Mouse (Mus musculus): ENCODE measurements around the gene Epsti1. TPM values are rescaled to one million over a fixed set of nuclear protein-coding genes. Genes with fewer than 3 reads are reported as not detected.

The Epsti1 gene
- total RNA-seq, 2 experiments from 2014 or later, result 13.2 to 36.9 TPM

- no peak for ATAC-seq (replicated peaks; ENCODE audit: poor library complexity)
Measured at GRCm38 (mm10) chr14:77921641-77922040, 17.6 kb downstream of the Epsti1 start.

- ATAC-seq (replicated peaks; ENCODE audit: poor library complexity), result 0 out of 2 replicates have a peak, but pooled peaks have one; percentile 13
Measured at GRCm38 (mm10) chr14:77923076-77923865, 19.2 kb downstream of the Epsti1 start.

- no peak for ATAC-seq (replicated peaks; ENCODE audit: poor library complexity)
Measured at GRCm38 (mm10) chr14:77925414-77925813, 21.4 kb downstream of the Epsti1 start.

- peak; percentile 66 for ATAC-seq (replicated peaks; ENCODE audit: poor library complexity)
Measured at GRCm38 (mm10) chr14:77926718-77927117, 22.7 kb downstream of the Epsti1 start.

- ATAC-seq (replicated peaks; ENCODE audit: poor library complexity), result peak; percentile 70
Measured at GRCm38 (mm10) chr14:77928021-77928420, 24.0 kb downstream of the Epsti1 start.

- ATAC-seq (replicated peaks; ENCODE audit: poor library complexity), result no peak
Measured at GRCm38 (mm10) chr14:77928653-77929052, 24.6 kb downstream of the Epsti1 start.

GRCm38 (mm10) chr14:77929139-77929678, 25.2 kb downstream of the Epsti1 start:
- peak; percentile 32 for ATAC-seq (replicated peaks; ENCODE audit: poor library complexity)

- peak; percentile 35; the same call in 1 of the 2 replicates for ATAC-seq (replicated peaks; ENCODE audit: poor library complexity)
Measured at GRCm38 (mm10) chr14:77932150-77933047, 28.4 kb downstream of the Epsti1 start.

GRCm38 (mm10) chr14:77933243-77933642, 29.2 kb downstream of the Epsti1 start:
- ATAC-seq (replicated peaks; ENCODE audit: poor library complexity), result no peak

- ATAC-seq (replicated peaks; ENCODE audit: poor library complexity), result no peak
Measured at GRCm38 (mm10) chr14:77934431-77934830, 30.4 kb downstream of the Epsti1 start.

GRCm38 (mm10) chr14:77941105-77941504, 37.1 kb downstream of the Epsti1 start:
- no peak for ATAC-seq (replicated peaks; ENCODE audit: poor library complexity)

GRCm38 (mm10) chr14:77942235-77942634, 38.2 kb downstream of the Epsti1 start:
- ATAC-seq (replicated peaks; ENCODE audit: poor library complexity), result no peak

GRCm38 (mm10) chr14:77942793-77943558, 38.9 kb downstream of the Epsti1 start:
- no peak for ATAC-seq (replicated peaks; ENCODE audit: poor library complexity)

- no peak for ATAC-seq (replicated peaks; ENCODE audit: poor library complexity)
Measured at GRCm38 (mm10) chr14:77961741-77962140, 57.7 kb downstream of the Epsti1 start.

GRCm38 (mm10) chr14:77963525-77963924, 59.5 kb downstream of the Epsti1 start:
- no peak for ATAC-seq (replicated peaks; ENCODE audit: poor library complexity)

GRCm38 (mm10) chr14:77971355-77971754, 67.3 kb downstream of the Epsti1 start:
- ATAC-seq (replicated peaks; ENCODE audit: poor library complexity), result no peak

- ATAC-seq (replicated peaks; ENCODE audit: poor library complexity), result no peak
Measured at GRCm38 (mm10) chr14:77974221-77974620, 70.2 kb downstream of the Epsti1 start.

GRCm38 (mm10) chr14:77975702-77976101, 71.7 kb downstream of the Epsti1 start:
- ATAC-seq (replicated peaks; ENCODE audit: poor library complexity), result no peak

GRCm38 (mm10) chr14:77981516-77981915, 77.5 kb downstream of the Epsti1 start:
- ATAC-seq (replicated peaks; ENCODE audit: poor library complexity), result no peak

GRCm38 (mm10) chr14:77997731-77998130, 93.7 kb downstream of the Epsti1 start:
- ATAC-seq (replicated peaks; ENCODE audit: poor library complexity), result no peak

- no peak for ATAC-seq (replicated peaks; ENCODE audit: poor library complexity)
Measured at GRCm38 (mm10) chr14:78004486-78004885, 100.4 kb downstream of the Epsti1 start.

All from megakaryocyte progenitor cell, adult 5-6 weeks (primary cell).